Mouse (Mus musculus): ENCODE measurements around the gene Fam129a. TPM values are rescaled to one million over a fixed set of nuclear protein-coding genes. Genes with fewer than 3 reads are reported as not detected.
"Not testable (repeated sequence)": the region's sequence is repeated elsewhere in the genome, so short reads cannot be mapped to it uniquely, and the experiment has no call there.

The Fam129a gene
- polyA plus RNA-seq, 1 experiment from 2014 or later: 1.3 TPM

DNA sequence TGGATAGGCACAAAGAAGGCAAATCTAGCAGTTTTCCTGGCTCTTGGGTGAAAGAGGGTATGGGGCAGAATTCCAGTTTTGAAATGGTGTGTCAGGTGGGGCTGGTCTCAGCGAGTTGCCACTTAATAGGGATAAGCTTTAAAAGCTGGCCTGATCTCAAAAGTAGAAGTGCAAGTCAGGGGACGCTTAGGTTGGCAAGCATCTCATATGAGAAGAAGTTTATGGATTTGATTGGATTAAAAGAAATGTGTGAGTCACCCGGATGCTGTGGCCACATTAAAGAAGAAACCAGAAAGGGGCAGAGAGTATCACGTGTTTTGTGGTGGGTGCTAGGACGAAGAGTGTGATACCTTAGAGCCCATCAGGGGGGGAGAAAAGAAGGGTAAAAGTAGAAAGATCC is 114.0 kb downstream of the Fam129a start:
- no peak overlapping the region; the same call in 1 of the 2 replicates for H3K9ac ChIP-seq (ENCODE audit: low read length)
- ATAC-seq (replicated peaks; ENCODE audit: low FRiP score): no peak
- no peak overlapping the region for H3K4me2 ChIP-seq (ENCODE audit: low read depth, low read length, severe bottlenecking)
- H3K4me1 ChIP-seq (replicated peaks; ENCODE audit: control insufficient read depth, insufficient read depth, low read length): peaks cover 9% of the 10 kb centered on the region; the same call in 1 of the 2 replicates
- no peaks in the 10 kb centered on the region for H3K9me3 ChIP-seq (ENCODE audit: control insufficient read depth, low read length)
- WGBS: 71% methylated on average over 5 of the region's 5 CpGs
- no peak overlapping the region for H3K4me3 ChIP-seq (ENCODE audit: low read depth, low read length)
- no peak for DNase-seq (ENCODE audit: low spot score)
- H3K36me3 ChIP-seq (ENCODE audit: control insufficient read depth, insufficient read depth, low read length): no peaks in the 10 kb centered on the region
- H3K27ac ChIP-seq (ENCODE audit: low read depth, low read length): no peak overlapping the region
- H3K27me3 ChIP-seq (ENCODE audit: control insufficient read depth, insufficient read depth, low read length): no peaks in the 10 kb centered on the region

GRCm38 (mm10) chr1:151685666-151686309 is 114.8 kb downstream of the Fam129a start:
- no peaks in the 10 kb centered on the region for H3K27me3 ChIP-seq (ENCODE audit: control insufficient read depth, insufficient read depth, low read length)
- no peak; the same call in 1 of the 2 replicates for ATAC-seq (replicated peaks; ENCODE audit: low FRiP score)
- 5% methylated on average over 12 of the region's 12 CpGs for WGBS
- no peak overlapping the region for H3K27ac ChIP-seq (ENCODE audit: low read depth, low read length)
- DNase-seq (ENCODE audit: low spot score): no peak
- peak overlapping the region; percentile 16; the same call in 1 of the 2 replicates for H3K9ac ChIP-seq (ENCODE audit: low read length)
- no peak overlapping the region for H3K4me3 ChIP-seq (ENCODE audit: low read depth, low read length)
- H3K36me3 ChIP-seq (ENCODE audit: control insufficient read depth, insufficient read depth, low read length): no peaks in the 10 kb centered on the region
- H3K4me2 ChIP-seq (ENCODE audit: low read depth, low read length, severe bottlenecking): no peak overlapping the region
- peaks cover 9% of the 10 kb centered on the region; the same call in 1 of the 2 replicates for H3K4me1 ChIP-seq (replicated peaks; ENCODE audit: control insufficient read depth, insufficient read depth, low read length)
- H3K9me3 ChIP-seq (ENCODE audit: control insufficient read depth, low read length): no peaks in the 10 kb centered on the region

GRCm38 (mm10) chr1:151686696-151687095 is 115.7 kb downstream of the Fam129a start:
- Histone ChIP-seq H3K27me3 (ENCODE audit: control insufficient read depth, insufficient read depth, low read length) (no peaks in the 10 kb centered on the region), H3K4me2 (ENCODE audit: low read depth, low read length, severe bottlenecking) (no peak overlapping the region), H3K4me3 (ENCODE audit: low read depth, low read length) (no peak overlapping the region), H3K36me3 (ENCODE audit: control insufficient read depth, insufficient read depth, low read length) (no peaks in the 10 kb centered on the region), H3K9ac (ENCODE audit: low read length) (no peak overlapping the region), H3K9me3 (ENCODE audit: control insufficient read depth, low read length) (no peaks in the 10 kb centered on the region), H3K4me1 (replicated peaks; ENCODE audit: control insufficient read depth, insufficient read depth, low read length) (peaks cover 9% of the 10 kb centered on the region; the same call in 1 of the 2 replicates), H3K27ac (ENCODE audit: low read depth, low read length) (no peak overlapping the region)
- ATAC-seq (replicated peaks; ENCODE audit: low FRiP score) (no peak), DNase-seq (ENCODE audit: low spot score) (no peak)
- WGBS: 65% methylated on average over 8 of the region's 8 CpGs

GRCm38 (mm10) chr1:151689032-151689431 is 118.0 kb downstream of the Fam129a start:
- Histone ChIP-seq H3K9me3 (ENCODE audit: control insufficient read depth, low read length) (no peaks in the 10 kb centered on the region), H3K4me2 (ENCODE audit: low read depth, low read length, severe bottlenecking) (no peak overlapping the region), H3K9ac (ENCODE audit: low read length) (no peak overlapping the region), H3K27me3 (ENCODE audit: control insufficient read depth, insufficient read depth, low read length) (no peaks in the 10 kb centered on the region), H3K4me3 (ENCODE audit: low read depth, low read length) (no peak overlapping the region), H3K4me1 (replicated peaks; ENCODE audit: control insufficient read depth, insufficient read depth, low read length) (peaks cover 9% of the 10 kb centered on the region; the same call in 1 of the 2 replicates), H3K36me3 (ENCODE audit: control insufficient read depth, insufficient read depth, low read length) (no peaks in the 10 kb centered on the region), H3K27ac (ENCODE audit: low read depth, low read length) (no peak overlapping the region)
- DNase-seq (ENCODE audit: low spot score): no peak
- WGBS: 84% methylated on average over 5 of the region's 5 CpGs
- ATAC-seq (replicated peaks; ENCODE audit: low FRiP score): no peak

DNA sequence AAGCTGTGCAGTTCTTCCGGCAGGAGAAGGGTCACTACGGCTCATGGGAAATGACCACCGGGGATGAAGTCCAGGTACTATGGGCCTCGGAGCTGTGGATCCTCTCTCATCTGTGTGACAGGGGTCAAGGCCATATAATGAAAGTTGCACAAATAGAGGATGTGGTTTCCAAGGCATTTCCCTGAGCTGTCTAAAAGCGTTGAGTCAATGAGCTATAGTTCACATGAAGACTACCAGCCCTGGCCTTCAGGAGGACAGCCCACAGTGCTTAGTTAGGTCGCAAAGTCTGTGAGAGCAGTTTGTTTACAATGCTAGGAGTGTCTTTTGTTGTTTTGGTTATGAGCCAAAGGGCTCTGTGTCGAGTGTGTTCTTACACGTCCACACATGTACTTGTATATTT is 118.6 kb downstream of the Fam129a start:
- ATAC-seq (replicated peaks; ENCODE audit: low FRiP score) (no peak), DNase-seq (ENCODE audit: low spot score) (no peak)
- Histone ChIP-seq H3K27me3 (ENCODE audit: control insufficient read depth, insufficient read depth, low read length) (no peaks in the 10 kb centered on the region), H3K4me1 (replicated peaks; ENCODE audit: control insufficient read depth, insufficient read depth, low read length) (peaks cover 9% of the 10 kb centered on the region; the same call in 1 of the 2 replicates), H3K9me3 (ENCODE audit: control insufficient read depth, low read length) (no peaks in the 10 kb centered on the region), H3K9ac (ENCODE audit: low read length) (no peak overlapping the region), H3K27ac (ENCODE audit: low read depth, low read length) (no peak overlapping the region), H3K4me3 (ENCODE audit: low read depth, low read length) (no peak overlapping the region), H3K36me3 (ENCODE audit: control insufficient read depth, insufficient read depth, low read length) (no peaks in the 10 kb centered on the region), H3K4me2 (ENCODE audit: low read depth, low read length, severe bottlenecking) (no peak overlapping the region)
- 90% methylated on average over 8 of the region's 8 CpGs for WGBS

GRCm38 (mm10) chr1:151690061-151690460 is 119.1 kb downstream of the Fam129a start:
- H3K9ac ChIP-seq (ENCODE audit: low read length): no peak overlapping the region
- 86% methylated on average over 6 of the region's 6 CpGs for WGBS
- no peaks in the 10 kb centered on the region for H3K9me3 ChIP-seq (ENCODE audit: control insufficient read depth, low read length)
- H3K36me3 ChIP-seq (ENCODE audit: control insufficient read depth, insufficient read depth, low read length): no peaks in the 10 kb centered on the region
- ATAC-seq (replicated peaks; ENCODE audit: low FRiP score): no peak
- no peak overlapping the region for H3K27ac ChIP-seq (ENCODE audit: low read depth, low read length)
- peaks cover 9% of the 10 kb centered on the region; the same call in 1 of the 2 replicates for H3K4me1 ChIP-seq (replicated peaks; ENCODE audit: control insufficient read depth, insufficient read depth, low read length)
- no peaks in the 10 kb centered on the region for H3K27me3 ChIP-seq (ENCODE audit: control insufficient read depth, insufficient read depth, low read length)
- H3K4me3 ChIP-seq (ENCODE audit: low read depth, low read length): no peak overlapping the region
- no peak for DNase-seq (ENCODE audit: low spot score)
- no peak overlapping the region for H3K4me2 ChIP-seq (ENCODE audit: low read depth, low read length, severe bottlenecking)

- no peaks in the 10 kb centered on the region for H3K9me3 ChIP-seq (ENCODE audit: control insufficient read depth, low read length)
- peaks cover 7% of the 10 kb centered on the region; the same call in 1 of the 2 replicates for H3K4me1 ChIP-seq (replicated peaks; ENCODE audit: control insufficient read depth, insufficient read depth, low read length)
- no peak overlapping the region for H3K4me2 ChIP-seq (ENCODE audit: low read depth, low read length, severe bottlenecking)
- WGBS: 85% methylated on average over 7 of the region's 7 CpGs
- no peak overlapping the region for H3K4me3 ChIP-seq (ENCODE audit: low read depth, low read length)
- ATAC-seq (replicated peaks; ENCODE audit: low FRiP score) (no peak), DNase-seq (ENCODE audit: low spot score) (no peak)
- no peaks in the 10 kb centered on the region for H3K36me3 ChIP-seq (ENCODE audit: control insufficient read depth, insufficient read depth, low read length)
- no peak overlapping the region for H3K27ac ChIP-seq (ENCODE audit: low read depth, low read length)
- no peaks in the 10 kb centered on the region for H3K27me3 ChIP-seq (ENCODE audit: control insufficient read depth, insufficient read depth, low read length)
- no peak overlapping the region for H3K9ac ChIP-seq (ENCODE audit: low read length)
These were observed 119.7 kb downstream of the Fam129a start for GRCm38 (mm10) chr1:151690583-151691193.

GRCm38 (mm10) chr1:151692867-151693266 is 121.9 kb downstream of the Fam129a start:
- not testable (repeated sequence) for H3K4me2 ChIP-seq (ENCODE audit: low read depth, low read length, severe bottlenecking); H3K36me3 ChIP-seq (ENCODE audit: control insufficient read depth, insufficient read depth, low read length); H3K27me3 ChIP-seq (ENCODE audit: control insufficient read depth, insufficient read depth, low read length); H3K9ac ChIP-seq (ENCODE audit: low read length); DNase-seq (ENCODE audit: low spot score); H3K4me1 ChIP-seq (replicated peaks; ENCODE audit: control insufficient read depth, insufficient read depth, low read length); H3K4me3 ChIP-seq (ENCODE audit: low read depth, low read length); H3K27ac ChIP-seq (ENCODE audit: low read depth, low read length); ATAC-seq (replicated peaks; ENCODE audit: low FRiP score); H3K9me3 ChIP-seq (ENCODE audit: control insufficient read depth, low read length)
- WGBS: 79% methylated on average over 6 of the region's 6 CpGs

- DNase-seq (ENCODE audit: low spot score) (no peak), ATAC-seq (replicated peaks; ENCODE audit: low FRiP score) (no peak)
- no peaks in the 10 kb centered on the region for H3K4me1 ChIP-seq (replicated peaks; ENCODE audit: control insufficient read depth, insufficient read depth, low read length)
- 91% methylated on average over 7 of the region's 7 CpGs for WGBS
- no peak overlapping the region for H3K4me2 ChIP-seq (ENCODE audit: low read depth, low read length, severe bottlenecking)
- no peaks in the 10 kb centered on the region for H3K36me3 ChIP-seq (ENCODE audit: control insufficient read depth, insufficient read depth, low read length)
- no peaks in the 10 kb centered on the region for H3K27me3 ChIP-seq (ENCODE audit: control insufficient read depth, insufficient read depth, low read length)
- no peaks in the 10 kb centered on the region for H3K9me3 ChIP-seq (ENCODE audit: control insufficient read depth, low read length)
- no peak overlapping the region for H3K4me3 ChIP-seq (ENCODE audit: low read depth, low read length)
- H3K27ac ChIP-seq (ENCODE audit: low read depth, low read length): no peak overlapping the region
- H3K9ac ChIP-seq (ENCODE audit: low read length): no peak overlapping the region
These were observed 125.8 kb downstream of the Fam129a start for GRCm38 (mm10) chr1:151696751-151697150.
